Mouse (Mus musculus) kidney, embryonic 16.5 days (tissue): ENCODE measurements around the gene Prdx5. TPM values are rescaled to one million over a fixed set of nuclear protein-coding genes. Genes with fewer than 3 reads are reported as not detected.

ENCODE experiments used
- ATAC-seq: fragments of 200-750 bp; cut with Nextera tagmentation; 2 replicates; pipeline ENCODE4 v1.8.0; 2017; ENCODE audit warnings: moderate TSS enrichment; ENCODE audit not compliant: low FRiP score, low TSS enrichment
- H3K27ac ChIP-seq: fragments of 300-500 bp; sonication (generic); 2 replicates; pipeline ENCODE4 v1.5.1; 2014; ENCODE audit warnings: low read length
- H3K27me3 ChIP-seq: fragments of 300-500 bp; sonication (generic); 2 replicates; pipeline ENCODE4 v1.6.1; 2014; ENCODE audit warnings: low read length, control low read depth, mixed read lengths; ENCODE audit not compliant: insufficient read depth
- H3K36me3 ChIP-seq: fragments of 300-500 bp; sonication (generic); 2 replicates; pipeline ENCODE4 v1.6.1; 2014; ENCODE audit warnings: low read length, control low read depth, mixed read lengths; ENCODE audit not compliant: insufficient read depth
- H3K4me1 ChIP-seq: fragments of 300-500 bp; sonication (generic); 2 replicates; pipeline ENCODE4 v1.6.1; 2014; ENCODE audit warnings: low read length, control low read depth, mixed read lengths; ENCODE audit not compliant: insufficient read depth
- H3K4me2 ChIP-seq: fragments of 300-500 bp; sonication (generic); replicated peaks from 2 replicates; pipeline ENCODE4 v1.6.1; 2014; ENCODE audit warnings: low read depth, low read length
- H3K4me3 ChIP-seq: fragments of 300-500 bp; sonication (generic); 2 replicates; pipeline ENCODE4 v1.5.1; 2014; ENCODE audit warnings: mild to moderate bottlenecking, low read length
- H3K9ac ChIP-seq: fragments of 300-500 bp; sonication (generic); replicated peaks from 2 replicates; pipeline ENCODE4 v1.6.1; 2014; ENCODE audit warnings: low read length
- H3K9me3 ChIP-seq: fragments of 300-500 bp; sonication (generic); 2 replicates; pipeline ENCODE4 v1.6.1; 2016; ENCODE audit warnings: low read length, control low read depth
- WGBS: fragments of 180-500 bp; shearing (Covaris S2); extraction: QIAGEN DNeasy Blood & Tissue Kit; methylation state at CpG from one replicate; pipeline ENCODE4 v1.1.7; 2014; 5-methylcytosine and 5-hydroxymethylcytosine counted together
- polyA plus RNA-seq: library from polyadenylated mRNA; unstranded; fragments of >200 nt; fragmentation: Nextera tagmentation; extraction: Ambion mirVana; gene quantifications from 2 replicates; pipeline ENCODE4 v1.2.1, GENCODE M21; 2015

Prdx5 gene
- polyA plus RNA-seq, 1 experiment from 2014 or later = 350 TPM

GRCm38 (mm10) chr19:6926559-6927255, 16.8 kb upstream of the Prdx5 start:
- Histone ChIP-seq H3K36me3 (no peaks in the 10 kb centered on the region), H3K4me2 (peak overlapping the region; percentile 40), H3K27me3 (peaks cover 74% of the 10 kb centered on the region), H3K27ac (no peak overlapping the region), H3K9ac (no peak overlapping the region), H3K4me1 (peaks cover 19% of the 10 kb centered on the region), H3K4me3 (peak overlapping the region; percentile 22), H3K9me3 (no peaks in the 10 kb centered on the region)
- no peak for ATAC-seq
- 14% methylated on average over 26 of the region's 26 CpGs for WGBS

GRCm38 (mm10) chr19:6925611-6926329, 15.9 kb upstream of the Prdx5 start:
- peak overlapping the region; percentile 31 for H3K4me3 ChIP-seq
- H3K36me3 ChIP-seq = no peaks in the 10 kb centered on the region
- no peak overlapping the region for H3K27ac ChIP-seq
- no peak overlapping the region for H3K9ac ChIP-seq
- no peaks in the 10 kb centered on the region for H3K9me3 ChIP-seq
- H3K4me1 ChIP-seq = peaks cover 18% of the 10 kb centered on the region
- WGBS = 10% methylated on average over 40 of the region's 40 CpGs
- peaks cover 65% of the 10 kb centered on the region for H3K27me3 ChIP-seq
- peak overlapping the region; percentile 44; the same call in 1 of the 2 replicates for H3K4me2 ChIP-seq
- no peak for ATAC-seq

GRCm38 (mm10) chr19:6925307-6925573, 15.3 kb upstream of the Prdx5 start, which contains the start of gene Catsperz:
TSS of gene Catsperz (minus strand) at chr19:6925380.
- no peaks in the 10 kb centered on the region for H3K9me3 ChIP-seq
- no peak within 1 kb of the TSS; the same call in 1 of the 2 replicates for H3K9ac ChIP-seq
- peak within 1 kb of the TSS; percentile 44 for H3K4me2 ChIP-seq
- 2% methylated on average over 9 of the region's 9 CpGs for WGBS
- H3K4me1 ChIP-seq = peaks cover 23% of the 10 kb centered on the region
- ATAC-seq = no peak
- no peak within 1 kb of the TSS for H3K27ac ChIP-seq
- H3K27me3 ChIP-seq = peaks cover 61% of the 10 kb centered on the region
- no peaks in the 10 kb centered on the region for H3K36me3 ChIP-seq
- H3K4me3 ChIP-seq = peak within 1 kb of the TSS; percentile 31

GRCm38 (mm10) chr19:6924461-6925306, 14.8 kb upstream of the Prdx5 start:
- H3K4me1 ChIP-seq = peaks cover 28% of the 10 kb centered on the region
- peak overlapping the region; percentile 31 for H3K4me3 ChIP-seq
- no peaks in the 10 kb centered on the region for H3K9me3 ChIP-seq
- 3% methylated on average over 39 of the region's 39 CpGs for WGBS
- H3K4me2 ChIP-seq = peak overlapping the region; percentile 44
- peaks cover 57% of the 10 kb centered on the region for H3K27me3 ChIP-seq
- no peaks in the 10 kb centered on the region for H3K36me3 ChIP-seq
- no peak overlapping the region for H3K27ac ChIP-seq
- ATAC-seq = no peak
- no peak overlapping the region; the same call in 1 of the 2 replicates for H3K9ac ChIP-seq

GRCm38 (mm10) chr19:6922901-6923735, 13.2 kb upstream of the Prdx5 start:
- Histone ChIP-seq H3K4me3 (peak overlapping the region; percentile 73; the same call in 1 of the 2 replicates), H3K4me1 (peaks cover 30% of the 10 kb centered on the region), H3K27ac (no peak overlapping the region), H3K4me2 (peak overlapping the region; percentile 94; the same call in 1 of the 2 replicates), H3K27me3 (peaks cover 46% of the 10 kb centered on the region), H3K9me3 (no peaks in the 10 kb centered on the region), H3K36me3 (no peaks in the 10 kb centered on the region), H3K9ac (peak overlapping the region; percentile 37; the same call in 1 of the 2 replicates)
- WGBS = 59% methylated on average over 6 of the region's 6 CpGs
- no peak for ATAC-seq

- peaks cover 34% of the 10 kb centered on the region for H3K27me3 ChIP-seq
- no peaks in the 10 kb centered on the region for H3K9me3 ChIP-seq
- peaks cover 30% of the 10 kb centered on the region for H3K4me1 ChIP-seq
- H3K9ac ChIP-seq = peak within 1 kb of the TSS; percentile 85
- under 1% methylated on average over 66 of the region's 66 CpGs for WGBS
- peak within 1 kb of the TSS; percentile 90 for H3K27ac ChIP-seq
- ATAC-seq = peak; percentile 95
- no peaks in the 10 kb centered on the region for H3K36me3 ChIP-seq
- peak within 1 kb of the TSS; percentile 94 for H3K4me2 ChIP-seq
- H3K4me3 ChIP-seq = peak within 1 kb of the TSS; percentile 73
Observed at GRCm38 (mm10) chr19:6921647-6922567, 12.0 kb upstream of the Prdx5 start, which contains the start of gene Esrra. TSS of gene Esrra (minus strand) at chr19:6921813.

- Histone ChIP-seq H3K9me3 (no peaks in the 10 kb centered on the region), H3K27me3 (peaks cover 25% of the 10 kb centered on the region), H3K4me2 (peak overlapping the region; percentile 94), H3K4me3 (peak overlapping the region; percentile 73), H3K27ac (peak overlapping the region; percentile 90), H3K36me3 (no peaks in the 10 kb centered on the region), H3K4me1 (peaks cover 25% of the 10 kb centered on the region), H3K9ac (peak overlapping the region; percentile 85)
- WGBS = 1% methylated on average over 35 of the region's 48 CpGs
- ATAC-seq = peak; percentile 8; the same call in 1 of the 2 replicates
Observed at GRCm38 (mm10) chr19:6920741-6921636, 11.1 kb upstream of the Prdx5 start.
